Mouse (Mus musculus) midbrain, embryonic 12.5 days (tissue): ENCODE measurements at regions not wholly inside any gene's neighbourhood (a gene's known extent, or its start where the extent isn't known, plus 50 kb on each side); places are given as distances from the start of the nearest gene placed in this dataset.

Experiments
- ATAC-seq: fragments of 200-750 bp; cut with Nextera tagmentation; 2 replicates; pipeline ENCODE4 v1.8.0; 2017; ENCODE audit warnings: low read depth, moderate TSS enrichment, moderate library complexity; ENCODE audit not compliant: low FRiP score
- H3K27ac ChIP-seq: fragments of 300-500 bp; sonication (generic); replicated peaks from 2 replicates; pipeline ENCODE4 v1.5.1; 2016; ENCODE audit warnings: mild to moderate bottlenecking
- H3K27me3 ChIP-seq: fragments of 300-500 bp; sonication (generic); 2 replicates; pipeline ENCODE4 v1.6.1; 2016; ENCODE audit warnings: mild to moderate bottlenecking
- H3K36me3 ChIP-seq: fragments of 300-500 bp; sonication (generic); 2 replicates; pipeline ENCODE4 v1.6.1; 2016
- H3K4me1 ChIP-seq: fragments of 300-500 bp; sonication (generic); 2 replicates; pipeline ENCODE4 v1.6.1; 2016
- H3K4me2 ChIP-seq: fragments of 300-500 bp; sonication (generic); replicated peaks from 2 replicates; pipeline ENCODE4 v1.6.1; 2016; ENCODE audit warnings: mild to moderate bottlenecking, moderate library complexity
- H3K4me3 ChIP-seq: fragments of 300-500 bp; sonication (generic); 2 replicates; pipeline ENCODE4 v1.5.1; 2016; ENCODE audit warnings: mild to moderate bottlenecking
- H3K9ac ChIP-seq: fragments of 300-500 bp; sonication (generic); replicated peaks from 2 replicates; pipeline ENCODE4 v1.6.1; 2016; ENCODE audit warnings: mild to moderate bottlenecking, moderate library complexity
- H3K9me3 ChIP-seq: fragments of 300-500 bp; sonication (generic); 2 replicates; pipeline ENCODE4 v1.6.1; 2016; ENCODE audit warnings: mild to moderate bottlenecking
- WGBS: fragments of 180-500 bp; shearing (Covaris S2); methylation state at CpG from one replicate; pipeline ENCODE4 v1.1.7; 2016; 5-methylcytosine and 5-hydroxymethylcytosine counted together

DNA sequence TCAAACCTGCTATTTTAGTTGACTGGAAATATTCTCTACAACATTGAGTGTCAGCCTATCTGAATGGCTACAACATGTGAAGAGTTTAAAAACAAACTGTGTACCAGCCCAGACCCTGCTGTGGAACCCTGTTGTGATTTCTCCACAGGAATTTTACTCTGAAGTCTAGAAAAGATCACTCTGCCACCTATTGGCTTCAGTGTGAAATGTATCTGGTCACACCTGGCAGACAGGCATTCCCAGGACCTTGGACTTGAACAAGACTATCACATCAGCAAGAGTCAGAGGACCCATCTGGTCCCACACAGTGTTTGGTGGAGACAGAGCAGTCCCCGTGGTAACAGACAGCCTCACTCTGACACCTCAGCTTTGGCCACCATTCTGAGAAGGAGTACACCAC, 311.3 kb upstream of the Runx1 start:
- 68% methylated on average over 1 of the region's 1 CpGs for WGBS
- no peak for ATAC-seq
- H3K27ac ChIP-seq, result no peak overlapping the region
- H3K36me3 ChIP-seq, result no peaks in the 10 kb centered on the region
- no peaks in the 10 kb centered on the region for H3K27me3 ChIP-seq
- H3K4me2 ChIP-seq, result no peak overlapping the region
- no peaks in the 10 kb centered on the region for H3K9me3 ChIP-seq
- H3K4me1 ChIP-seq, result no peaks in the 10 kb centered on the region; the same call in 1 of the 2 replicates
- no peak overlapping the region for H3K9ac ChIP-seq
- H3K4me3 ChIP-seq, result no peak overlapping the region

DNA sequence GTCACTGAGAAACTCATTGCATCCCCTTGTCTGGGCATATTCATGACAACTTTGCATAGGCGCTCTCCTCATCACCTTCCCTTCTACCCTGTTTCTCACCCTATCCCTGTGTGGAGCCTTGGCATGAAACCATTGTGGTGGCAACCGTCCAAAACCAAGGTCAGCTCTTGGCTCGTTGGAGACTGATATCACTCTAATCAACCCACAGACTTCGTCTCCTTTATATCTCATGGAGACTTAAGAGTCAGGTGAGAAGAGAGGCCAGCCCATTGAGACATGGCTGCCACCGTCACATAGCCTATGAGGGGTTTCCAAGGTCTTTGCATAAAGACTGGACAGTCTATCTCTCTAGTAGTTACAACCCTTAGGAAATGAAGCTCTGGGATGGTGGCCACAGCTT, 305.5 kb upstream of the Runx1 start:
- WGBS, result 89% methylated on average over 5 of the region's 5 CpGs
- no peaks in the 10 kb centered on the region for H3K27me3 ChIP-seq
- no peak overlapping the region for H3K9ac ChIP-seq
- H3K4me1 ChIP-seq, result no peaks in the 10 kb centered on the region
- H3K4me3 ChIP-seq, result no peak overlapping the region
- no peak for ATAC-seq
- H3K4me2 ChIP-seq, result no peak overlapping the region
- H3K36me3 ChIP-seq, result no peaks in the 10 kb centered on the region
- no peaks in the 10 kb centered on the region for H3K9me3 ChIP-seq
- no peak overlapping the region for H3K27ac ChIP-seq

DNA sequence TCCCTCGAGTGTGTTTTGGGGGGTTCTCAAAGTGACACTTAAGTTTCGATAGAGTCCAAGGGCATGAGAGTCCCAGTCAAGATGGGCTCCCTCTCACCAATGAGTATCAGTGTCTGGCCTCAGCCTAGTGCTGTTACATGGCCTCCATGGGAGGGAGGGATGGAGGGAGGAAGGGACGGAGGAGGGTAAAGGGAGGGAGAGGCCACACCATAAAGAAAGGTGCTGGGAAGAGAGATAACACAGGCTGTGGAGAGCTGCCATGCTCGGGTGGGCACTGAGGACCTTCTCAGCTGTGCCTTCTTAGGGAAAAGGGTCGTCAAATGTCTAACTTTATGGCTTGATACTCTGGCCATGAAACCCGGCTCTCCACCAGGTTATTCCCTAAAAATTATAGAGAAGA, 304.7 kb upstream of the Runx1 start:
- no peaks in the 10 kb centered on the region for H3K9me3 ChIP-seq
- no peaks in the 10 kb centered on the region for H3K36me3 ChIP-seq
- H3K27me3 ChIP-seq, result no peaks in the 10 kb centered on the region
- no peaks in the 10 kb centered on the region for H3K4me1 ChIP-seq
- ATAC-seq, result no peak
- no peak overlapping the region for H3K4me2 ChIP-seq
- no peak overlapping the region for H3K27ac ChIP-seq
- 87% methylated on average over 6 of the region's 6 CpGs for WGBS
- no peak overlapping the region for H3K4me3 ChIP-seq
- no peak overlapping the region for H3K9ac ChIP-seq

DNA sequence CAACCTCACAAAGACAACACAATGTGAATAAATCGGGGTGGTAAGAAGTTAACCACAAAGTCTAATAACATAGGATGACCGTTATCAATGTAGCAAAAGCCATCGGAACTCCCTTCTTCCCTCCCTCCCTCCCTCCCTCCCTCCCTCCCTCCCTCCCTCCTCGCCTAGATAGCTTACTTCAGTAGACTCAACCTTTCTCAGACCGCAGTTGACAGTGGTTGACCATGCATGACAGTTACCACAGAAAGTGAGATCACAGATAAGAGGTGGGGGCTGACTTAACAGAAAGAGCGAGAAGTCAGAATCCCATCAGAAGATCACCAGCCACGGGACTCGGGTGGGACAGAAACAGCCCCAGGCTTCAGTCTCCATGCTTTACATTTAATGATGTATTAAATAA, 297.8 kb upstream of the Runx1 start:
- Histone ChIP-seq H3K36me3 (no peaks in the 10 kb centered on the region), H3K4me1 (no peaks in the 10 kb centered on the region), H3K4me2 (no peak overlapping the region), H3K4me3 (no peak overlapping the region), H3K9ac (no peak overlapping the region), H3K27me3 (no peaks in the 10 kb centered on the region; the same call in 1 of the 2 replicates), H3K27ac (no peak overlapping the region), H3K9me3 (no peaks in the 10 kb centered on the region)
- WGBS, result 81% methylated on average over 8 of the region's 8 CpGs
- no peak for ATAC-seq

DNA sequence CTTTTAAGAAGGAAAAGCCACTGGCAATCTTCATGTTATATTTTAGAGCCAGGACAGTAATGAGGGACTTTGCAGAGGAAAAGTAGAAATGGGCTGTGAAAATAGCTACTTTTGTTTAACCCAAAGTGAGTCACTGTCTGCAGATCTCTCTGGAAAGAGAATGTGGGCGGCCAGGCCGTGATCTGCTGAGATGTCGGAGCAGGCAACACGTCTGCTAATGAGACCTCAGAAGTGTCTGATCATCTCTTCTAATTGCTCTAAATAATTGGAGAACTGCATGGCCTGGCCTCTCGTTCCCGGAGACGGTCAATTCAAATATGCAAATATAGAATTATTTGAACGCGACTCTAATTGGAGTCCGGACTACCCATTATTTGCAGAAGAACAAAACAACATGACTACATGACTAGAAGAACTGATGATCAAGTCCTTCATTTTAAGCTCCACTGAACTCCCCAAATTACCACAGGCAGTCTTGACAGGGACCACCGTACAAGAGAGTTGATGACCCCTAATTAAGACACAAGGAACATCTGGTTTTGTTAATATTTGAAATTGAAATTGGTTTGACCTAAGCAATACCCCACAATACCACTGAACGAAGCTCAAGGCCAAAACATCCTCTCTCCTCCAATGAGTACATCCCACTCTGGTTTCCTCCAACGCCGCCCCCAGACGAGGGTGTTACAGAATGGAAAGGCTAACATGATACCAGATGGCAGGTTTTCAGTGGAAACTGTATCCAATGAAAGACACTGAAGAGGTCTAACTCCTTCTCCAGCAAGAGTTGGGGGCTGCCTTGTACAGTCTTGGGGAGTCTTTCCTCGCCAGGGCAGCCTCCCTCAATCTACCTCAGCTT, 290.4 kb upstream of the Runx1 start:
- no peak for ATAC-seq
- no peaks in the 10 kb centered on the region; the same call in 1 of the 2 replicates for H3K4me1 ChIP-seq
- H3K4me2 ChIP-seq, result no peak overlapping the region
- no peak overlapping the region for H3K27ac ChIP-seq
- no peak overlapping the region for H3K9ac ChIP-seq
- WGBS, result 85% methylated on average over 16 of the region's 16 CpGs
- H3K27me3 ChIP-seq, result no peaks in the 10 kb centered on the region; the same call in 1 of the 2 replicates
- H3K36me3 ChIP-seq, result no peaks in the 10 kb centered on the region
- H3K4me3 ChIP-seq, result no peak overlapping the region
- H3K9me3 ChIP-seq, result no peaks in the 10 kb centered on the region

DNA sequence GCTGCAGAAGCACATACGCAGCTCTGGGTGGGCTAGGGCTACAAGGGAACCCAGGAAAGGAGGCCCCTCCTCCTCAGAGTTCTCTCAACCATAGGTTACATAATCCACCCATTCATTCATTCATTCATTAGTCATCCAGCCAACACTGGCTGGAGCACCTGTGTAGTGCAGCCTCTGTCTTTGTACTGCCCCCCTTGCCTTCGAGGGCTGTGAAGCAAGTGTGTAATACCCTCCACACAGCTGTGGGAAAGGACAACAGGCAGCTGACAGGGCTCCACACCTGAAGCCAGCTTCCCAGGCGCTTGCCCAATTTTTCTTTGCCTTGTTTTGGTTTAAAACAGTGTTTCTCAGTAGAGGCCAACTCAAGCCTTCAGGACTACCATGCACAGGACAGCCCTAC, 285.0 kb upstream of the Runx1 start:
- 83% methylated on average over 3 of the region's 3 CpGs for WGBS
- Histone ChIP-seq H3K4me1 (no peaks in the 10 kb centered on the region; the same call in 1 of the 2 replicates), H3K9me3 (no peaks in the 10 kb centered on the region), H3K36me3 (no peaks in the 10 kb centered on the region), H3K27ac (no peak overlapping the region), H3K27me3 (no peaks in the 10 kb centered on the region), H3K9ac (no peak overlapping the region), H3K4me2 (no peak overlapping the region), H3K4me3 (no peak overlapping the region)
- ATAC-seq, result no peak

DNA sequence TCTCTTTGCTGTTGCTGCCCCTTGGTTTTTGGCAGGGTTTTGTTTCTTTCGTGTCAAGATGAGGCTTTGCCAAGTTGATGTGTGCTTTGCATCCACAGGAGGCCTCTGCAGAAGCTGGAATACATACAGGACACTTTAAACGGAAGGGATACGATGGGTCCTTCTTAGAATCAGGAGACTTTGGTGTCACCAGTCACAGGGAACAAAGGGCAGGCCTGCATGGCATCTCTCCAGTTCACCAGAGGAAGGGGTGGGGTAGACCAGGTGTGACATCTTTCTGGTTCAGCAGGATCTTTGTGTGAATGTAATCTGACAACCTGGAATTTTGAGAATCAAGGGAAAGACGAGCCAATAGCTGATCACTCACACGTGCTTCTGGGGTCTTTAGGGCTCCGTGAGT, 284.5 kb upstream of the Runx1 start:
- no peaks in the 10 kb centered on the region for H3K27me3 ChIP-seq
- H3K9me3 ChIP-seq, result no peaks in the 10 kb centered on the region
- no peaks in the 10 kb centered on the region for H3K4me1 ChIP-seq
- no peak overlapping the region for H3K4me3 ChIP-seq
- 81% methylated on average over 6 of the region's 6 CpGs for WGBS
- H3K27ac ChIP-seq, result no peak overlapping the region
- H3K4me2 ChIP-seq, result no peak overlapping the region
- no peak for ATAC-seq
- no peaks in the 10 kb centered on the region for H3K36me3 ChIP-seq
- H3K9ac ChIP-seq, result no peak overlapping the region

DNA sequence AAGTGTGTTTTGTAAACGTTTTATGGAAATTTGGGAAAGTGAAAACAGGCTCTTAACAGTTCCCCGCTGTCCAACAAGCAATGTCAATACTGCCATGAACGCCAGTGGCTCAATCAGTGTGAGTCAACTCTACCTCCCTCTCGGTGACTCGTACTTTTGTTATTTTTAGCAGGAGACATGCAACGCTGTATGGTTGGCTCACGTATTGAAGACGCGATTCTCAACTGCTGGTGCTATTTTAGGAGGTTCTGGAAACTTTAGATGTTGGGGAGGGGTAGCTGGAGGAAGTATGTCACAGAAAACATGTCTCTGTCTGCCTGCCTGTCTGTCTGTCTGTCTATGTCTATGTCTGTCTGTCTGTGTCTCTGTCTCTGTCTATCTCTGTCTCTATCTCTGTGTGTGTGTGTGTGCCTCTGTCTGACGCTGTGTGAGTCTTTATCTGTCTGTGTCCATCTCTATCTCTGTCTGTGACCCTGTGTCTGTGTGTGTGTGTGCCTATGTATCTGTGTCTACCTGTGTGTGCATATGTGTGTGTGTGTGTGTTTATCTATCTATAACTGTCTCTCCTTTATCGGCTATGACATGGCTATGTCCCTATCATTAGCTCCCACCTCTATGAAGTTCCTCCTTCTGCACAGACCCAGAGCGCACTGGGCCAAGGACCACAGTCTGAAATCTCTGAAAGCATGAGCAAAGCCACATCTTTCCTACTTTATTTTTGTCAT, 283.9 kb upstream of the Runx1 start:
- no peaks in the 10 kb centered on the region for H3K36me3 ChIP-seq
- no peak overlapping the region for H3K4me2 ChIP-seq
- H3K27ac ChIP-seq, result no peak overlapping the region
- no peak overlapping the region for H3K4me3 ChIP-seq
- WGBS, result 92% methylated on average over 12 of the region's 12 CpGs
- H3K9ac ChIP-seq, result no peak overlapping the region
- H3K27me3 ChIP-seq, result no peaks in the 10 kb centered on the region
- H3K4me1 ChIP-seq, result no peaks in the 10 kb centered on the region
- no peaks in the 10 kb centered on the region for H3K9me3 ChIP-seq
- ATAC-seq, result no peak

DNA sequence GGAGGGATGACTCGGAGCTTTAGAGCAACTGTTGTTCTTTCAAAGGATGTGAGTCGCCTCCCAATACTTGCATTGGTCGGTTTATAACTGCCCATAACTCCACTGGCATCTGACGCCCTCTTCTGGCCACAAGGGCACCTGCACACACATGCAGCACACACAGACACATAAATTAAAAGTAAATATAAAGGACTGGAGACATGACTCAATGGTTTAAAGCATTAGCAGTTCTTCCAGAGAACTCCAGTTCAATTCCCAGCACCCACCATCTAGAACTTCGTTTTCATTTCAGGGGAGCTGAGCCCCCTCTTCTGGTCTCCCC, 281.5 kb upstream of the Runx1 start:
- ATAC-seq, result no peak
- Histone ChIP-seq H3K4me3 (no peak overlapping the region), H3K9ac (no peak overlapping the region), H3K36me3 (no peaks in the 10 kb centered on the region), H3K4me2 (no peak overlapping the region), H3K4me1 (no peaks in the 10 kb centered on the region; the same call in 1 of the 2 replicates), H3K27ac (no peak overlapping the region), H3K27me3 (no peaks in the 10 kb centered on the region), H3K9me3 (no peaks in the 10 kb centered on the region)
- 84% methylated on average over 5 of the region's 5 CpGs for WGBS

DNA sequence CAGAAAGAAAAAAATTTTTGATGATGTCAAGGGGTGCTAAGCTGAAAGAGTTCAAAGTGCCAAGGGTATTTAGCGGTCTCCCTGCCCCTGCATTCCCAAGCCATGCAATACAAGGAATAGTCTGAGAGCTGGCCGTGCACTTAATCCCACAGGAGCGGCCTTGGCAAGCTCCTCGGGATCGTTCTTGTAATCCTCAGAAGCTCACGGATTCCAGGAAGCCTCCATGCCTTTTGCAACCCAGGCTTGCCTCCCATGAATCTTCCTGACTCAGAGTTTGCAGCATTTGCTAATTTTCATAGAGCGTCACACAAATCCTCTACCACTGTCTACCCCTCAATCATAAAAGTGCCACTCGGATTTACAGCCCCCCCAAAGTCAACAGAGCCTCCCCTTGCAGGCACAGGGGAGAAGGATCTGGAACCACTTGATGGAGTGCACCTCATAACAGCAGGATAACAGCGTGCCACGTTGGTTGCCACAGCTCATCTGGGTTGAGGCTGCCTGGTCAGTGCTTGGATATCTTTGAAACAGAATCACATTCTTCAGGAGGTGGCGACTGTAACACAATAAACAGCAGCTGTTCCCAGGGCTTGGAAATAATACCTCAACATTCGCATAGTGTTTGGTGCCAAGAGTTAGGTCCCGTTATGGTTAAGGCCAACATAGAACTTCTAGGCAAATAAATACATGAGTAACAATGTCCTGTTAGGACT, 281.0 kb upstream of the Runx1 start:
- Histone ChIP-seq H3K9me3 (no peaks in the 10 kb centered on the region), H3K27ac (no peak overlapping the region), H3K9ac (no peak overlapping the region), H3K4me1 (peaks cover 5% of the 10 kb centered on the region), H3K4me2 (no peak overlapping the region), H3K36me3 (no peaks in the 10 kb centered on the region), H3K4me3 (no peak overlapping the region), H3K27me3 (no peaks in the 10 kb centered on the region)
- no peak for ATAC-seq
- 79% methylated on average over 13 of the region's 13 CpGs for WGBS

DNA sequence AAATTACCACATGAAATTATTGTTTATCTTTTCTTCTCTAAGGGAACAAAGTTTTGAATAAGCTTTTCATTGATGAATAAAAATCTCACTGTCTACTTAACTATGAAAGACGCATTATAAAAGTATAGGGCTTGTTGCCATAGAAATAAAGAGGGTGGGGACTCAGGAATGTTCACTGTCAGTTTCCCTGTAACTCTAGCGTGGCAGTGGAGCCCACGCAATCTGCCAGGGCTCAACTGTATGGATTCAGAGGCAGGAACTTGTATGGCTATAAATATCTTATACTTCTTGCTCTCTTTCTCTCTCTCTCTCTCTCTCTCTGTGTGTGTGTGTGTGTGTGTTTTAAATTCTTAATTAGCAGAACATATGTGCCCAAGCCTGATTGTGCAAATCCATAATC, 276.2 kb upstream of the Runx1 start:
- no peak overlapping the region for H3K9ac ChIP-seq
- H3K36me3 ChIP-seq, result no peaks in the 10 kb centered on the region
- no peak overlapping the region for H3K27ac ChIP-seq
- no peak for ATAC-seq
- no peak overlapping the region for H3K4me2 ChIP-seq
- H3K4me1 ChIP-seq, result peaks cover 8% of the 10 kb centered on the region
- WGBS, result 61% methylated on average over 3 of the region's 3 CpGs
- no peaks in the 10 kb centered on the region for H3K27me3 ChIP-seq
- H3K4me3 ChIP-seq, result no peak overlapping the region
- no peaks in the 10 kb centered on the region for H3K9me3 ChIP-seq

DNA sequence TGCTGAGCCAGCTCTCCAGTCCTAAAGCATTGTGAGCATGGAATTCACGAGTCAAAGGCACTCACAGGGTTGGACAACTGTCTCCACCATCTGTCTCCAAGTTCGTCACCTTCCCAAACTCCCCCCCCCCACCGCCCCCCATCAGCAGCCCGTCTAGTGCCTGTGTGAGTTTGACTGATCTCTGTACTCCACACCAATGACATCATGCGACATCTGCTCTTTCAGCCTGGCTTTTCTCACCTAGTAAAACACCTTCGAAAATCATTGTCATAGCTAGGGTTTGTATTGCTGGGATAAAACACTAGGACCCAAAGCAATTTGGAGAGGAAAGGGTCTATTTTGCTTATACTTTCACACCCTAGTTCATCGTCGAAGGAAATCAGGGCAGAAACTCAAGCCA, 272.1 kb upstream of the Runx1 start:
- 78% methylated on average over 8 of the region's 8 CpGs for WGBS
- peaks cover 8% of the 10 kb centered on the region for H3K4me1 ChIP-seq
- no peaks in the 10 kb centered on the region for H3K9me3 ChIP-seq
- H3K4me3 ChIP-seq, result no peak overlapping the region
- no peak overlapping the region for H3K4me2 ChIP-seq
- H3K9ac ChIP-seq, result no peak overlapping the region
- H3K36me3 ChIP-seq, result no peaks in the 10 kb centered on the region
- H3K27me3 ChIP-seq, result no peaks in the 10 kb centered on the region
- no peak overlapping the region for H3K27ac ChIP-seq
- no peak for ATAC-seq
